Mouse (Mus musculus) lung, embryonic 14.5 days (tissue): Measurements from ENCODE around the gene Ubac2. TPM values are rescaled to one million over a fixed set of nuclear protein-coding genes. Genes with fewer than 3 reads are reported as not detected.

Experiments used
- ATAC-seq: fragments of 200-750 bp; cut with Nextera tagmentation; 2 replicates; pipeline ENCODE4 v1.8.0; 2017; ENCODE audit warnings: mild to moderate bottlenecking, moderate TSS enrichment, moderate library complexity; ENCODE audit not compliant: insufficient read depth
- DNase-seq: peaks from one replicate; pipeline ENCODE4 v3.0.0-alpha.2; 2015
- H3K27ac ChIP-seq: fragments of 300-500 bp; sonication (generic); 2 replicates; pipeline ENCODE4 v1.5.1; 2014; ENCODE audit warnings: low read depth, mild to moderate bottlenecking, moderate library complexity
- H3K27me3 ChIP-seq: fragments of 300-500 bp; sonication (generic); 2 replicates; pipeline ENCODE4 v1.6.1; 2014; ENCODE audit warnings: low read length, control low read depth; ENCODE audit not compliant: insufficient read depth
- H3K36me3 ChIP-seq: fragments of 300-500 bp; sonication (generic); 2 replicates; pipeline ENCODE4 v1.6.1; 2014; ENCODE audit warnings: control low read depth; ENCODE audit not compliant: insufficient read depth
- H3K4me1 ChIP-seq: fragments of 300-500 bp; sonication (generic); 2 replicates; pipeline ENCODE4 v1.6.1; 2014; ENCODE audit warnings: antibody characterized with exemption, control low read depth; ENCODE audit not compliant: insufficient read depth
- H3K4me2 ChIP-seq: fragments of 300-500 bp; sonication (generic); 2 replicates; pipeline ENCODE4 v1.6.1; 2014; ENCODE audit warnings: mild to moderate bottlenecking
- H3K4me3 ChIP-seq: fragments of 300-500 bp; sonication (generic); 2 replicates; pipeline ENCODE4 v1.5.1; 2014; ENCODE audit warnings: low read depth, low read length
- H3K9ac ChIP-seq: fragments of 300-500 bp; sonication (generic); 2 replicates; pipeline ENCODE4 v1.6.1; 2014
- H3K9me3 ChIP-seq: fragments of 300-500 bp; sonication (generic); 2 replicates; pipeline ENCODE4 v1.6.1; 2016; ENCODE audit warnings: low read depth, low read length, control low read depth
- CTCF ChIP-seq: IDR thresholded peaks from 2 replicates; pipeline ENCODE4 v1.5.1; 2016; ENCODE audit warnings: antibody characterized with exemption, low read depth
- WGBS: fragments of 180-500 bp; shearing (Covaris S2); extraction: QIAGEN DNeasy Blood & Tissue Kit; methylation state at CpG from one replicate; pipeline ENCODE4 v1.1.7; 2014; 5-methylcytosine and 5-hydroxymethylcytosine counted together
- polyA plus RNA-seq: library from polyadenylated mRNA; unstranded; fragments of >200 nt; fragmentation: Nextera tagmentation; extraction: Ambion mirVana; gene quantifications from 2 replicates; pipeline ENCODE4 v1.2.1, GENCODE M21; 2014

Ubac2 gene
- polyA plus RNA-seq, 1 experiment from 2014 or later: 61.1 TPM

DNA sequence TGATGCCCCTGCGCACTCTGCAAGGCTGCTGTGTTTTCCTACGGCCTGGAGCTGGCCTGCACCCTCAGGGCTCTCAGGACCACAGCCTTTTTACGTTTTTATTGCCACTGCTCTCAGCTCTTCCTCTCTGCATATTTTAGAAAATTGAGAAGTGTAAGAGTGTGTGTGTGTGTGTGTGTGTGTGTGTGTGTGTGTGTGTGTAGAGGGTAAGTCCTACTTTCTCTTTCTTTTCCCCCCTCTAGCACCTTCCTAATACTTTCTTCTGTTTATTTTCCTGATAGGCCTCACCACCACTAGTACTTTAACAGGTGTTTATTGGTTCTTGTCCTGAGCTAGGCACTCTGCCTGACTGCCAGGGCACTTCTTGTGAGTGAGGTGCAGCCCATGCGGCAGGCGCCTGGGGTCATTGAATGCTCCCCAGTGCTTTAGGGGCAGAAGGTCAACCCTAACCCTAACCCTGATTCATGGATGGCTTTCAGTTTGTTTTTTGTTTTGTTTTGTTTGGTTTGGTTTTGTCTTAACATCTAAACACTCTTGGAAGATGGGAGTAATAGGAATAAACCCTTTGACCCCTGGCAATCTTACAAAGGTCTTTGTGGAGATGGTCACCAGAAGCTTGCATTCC lies 16.2 kb downstream of the Ubac2 start:
- H3K4me2 ChIP-seq: no peak overlapping the region
- no peak overlapping the region for H3K9ac ChIP-seq
- no peaks in the 10 kb centered on the region for H3K9me3 ChIP-seq
- no peak for TF ChIP-seq CTCF
- H3K4me3 ChIP-seq: no peak overlapping the region
- no peaks in the 10 kb centered on the region for H3K27me3 ChIP-seq
- no peaks in the 10 kb centered on the region for H3K36me3 ChIP-seq
- WGBS: 58% methylated on average over 5 of the region's 5 CpGs
- H3K27ac ChIP-seq: no peak overlapping the region
- DNase-seq (no peak), ATAC-seq (no peak)
- H3K4me1 ChIP-seq: no peaks in the 10 kb centered on the region

DNA sequence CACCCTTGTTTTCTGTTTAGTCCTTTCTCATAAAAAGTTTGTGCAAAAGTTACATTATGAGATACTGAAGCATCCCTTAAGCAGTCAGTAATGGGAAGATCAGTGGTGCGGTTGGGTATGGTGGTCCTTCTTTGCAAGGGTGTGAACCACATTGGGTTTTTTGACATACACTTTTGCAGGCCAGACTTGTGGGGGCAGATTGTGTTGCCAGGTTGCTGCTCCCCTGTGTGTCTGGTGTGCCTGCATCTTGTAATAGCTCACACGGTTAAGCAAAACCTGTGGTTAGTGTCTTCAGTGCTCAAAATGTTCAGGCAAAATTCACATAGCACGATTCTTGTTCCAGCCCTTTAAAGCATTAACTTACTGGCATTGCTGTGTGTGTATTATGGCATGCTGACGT lies 16.9 kb downstream of the Ubac2 start:
- TF ChIP-seq CTCF: no peak
- Histone ChIP-seq H3K27me3 (no peaks in the 10 kb centered on the region), H3K9ac (no peak overlapping the region), H3K4me3 (no peak overlapping the region), H3K9me3 (no peaks in the 10 kb centered on the region), H3K4me2 (no peak overlapping the region), H3K36me3 (no peaks in the 10 kb centered on the region), H3K27ac (no peak overlapping the region), H3K4me1 (no peaks in the 10 kb centered on the region)
- ATAC-seq: no peak
- WGBS: 84% methylated on average over 4 of the region's 4 CpGs
- DNase-seq: no peak

DNA sequence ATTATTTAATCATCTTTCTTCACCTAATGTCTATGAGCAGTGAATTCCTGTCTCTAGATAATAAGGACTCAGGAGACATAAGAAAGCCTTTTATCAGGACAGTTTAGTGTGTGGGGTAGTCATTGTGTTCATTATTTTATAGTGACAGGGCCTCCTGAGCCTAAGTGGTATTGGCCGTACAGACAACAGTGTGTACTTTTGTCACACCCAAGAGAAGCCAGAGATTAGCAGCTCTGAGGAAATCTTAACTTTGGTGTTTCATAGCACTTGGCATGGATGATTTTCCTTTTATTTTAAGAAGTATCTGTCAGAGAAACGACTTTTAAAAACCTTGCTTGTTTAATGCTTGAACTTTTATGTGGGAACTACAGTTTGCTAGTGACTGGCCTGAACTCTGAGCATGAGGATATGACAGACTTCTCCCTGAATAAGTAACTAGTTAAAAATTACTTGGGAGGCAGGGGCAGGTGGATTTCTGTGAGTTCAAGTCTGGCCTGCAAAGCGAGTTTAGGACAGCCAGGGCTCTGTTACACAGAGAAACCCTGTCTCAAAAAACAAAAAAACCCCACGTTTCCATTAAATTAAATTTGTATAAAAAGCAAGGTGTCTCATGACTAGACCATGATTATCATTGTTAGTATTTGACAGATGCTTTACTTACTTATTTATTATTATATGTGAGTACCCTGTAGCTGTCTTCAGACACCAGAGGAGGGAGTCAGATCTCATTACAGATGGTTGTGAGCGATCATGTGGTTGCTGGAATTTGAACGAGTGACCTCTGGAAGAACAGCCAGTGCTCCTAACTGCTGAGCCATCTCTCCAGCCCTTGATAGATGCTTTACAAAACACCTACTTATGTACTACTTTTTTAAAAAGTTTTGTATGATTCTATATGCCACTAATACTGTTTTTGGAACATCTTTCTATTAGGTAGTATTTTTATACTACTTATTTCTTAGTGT lies 18.0 kb downstream of the Ubac2 start:
- Histone ChIP-seq H3K36me3 (peaks cover 2% of the 10 kb centered on the region; the same call in 1 of the 2 replicates), H3K4me1 (no peaks in the 10 kb centered on the region), H3K4me2 (no peak overlapping the region), H3K27me3 (no peaks in the 10 kb centered on the region), H3K9ac (no peak overlapping the region), H3K9me3 (no peaks in the 10 kb centered on the region), H3K4me3 (no peak overlapping the region), H3K27ac (no peak overlapping the region)
- 33% methylated on average over 6 of the region's 6 CpGs for WGBS
- DNase-seq (no peak), ATAC-seq (no peak)
- no peak for TF ChIP-seq CTCF

DNA sequence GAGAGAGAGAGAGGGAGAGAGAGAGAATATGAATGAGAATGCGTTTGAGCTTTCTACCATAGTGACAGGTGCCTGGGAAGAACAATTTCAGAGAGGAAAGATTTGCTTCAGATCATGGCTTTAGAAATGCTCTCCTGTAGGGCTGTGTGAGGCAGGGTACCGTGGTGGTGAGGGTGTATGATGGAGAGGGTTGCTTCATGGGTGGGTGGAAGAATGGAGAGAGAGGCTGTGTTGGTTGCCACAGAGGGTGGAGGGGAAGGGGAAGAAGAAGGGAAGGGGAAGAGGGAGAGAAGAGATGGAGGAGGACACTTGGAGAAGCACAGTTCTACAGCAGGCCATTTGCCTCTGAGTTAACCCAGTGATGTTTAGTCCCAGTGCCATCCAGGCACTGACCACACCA lies 19.4 kb downstream of the Ubac2 start:
- TF ChIP-seq CTCF: no peak
- 63% methylated on average over 2 of the region's 2 CpGs for WGBS
- DNase-seq (no peak), ATAC-seq (no peak)
- Histone ChIP-seq H3K9ac (no peak overlapping the region), H3K27ac (no peak overlapping the region), H3K9me3 (no peaks in the 10 kb centered on the region), H3K4me1 (no peaks in the 10 kb centered on the region), H3K4me3 (no peak overlapping the region), H3K36me3 (peaks cover 5% of the 10 kb centered on the region; the same call in 1 of the 2 replicates), H3K4me2 (no peak overlapping the region), H3K27me3 (no peaks in the 10 kb centered on the region)

DNA sequence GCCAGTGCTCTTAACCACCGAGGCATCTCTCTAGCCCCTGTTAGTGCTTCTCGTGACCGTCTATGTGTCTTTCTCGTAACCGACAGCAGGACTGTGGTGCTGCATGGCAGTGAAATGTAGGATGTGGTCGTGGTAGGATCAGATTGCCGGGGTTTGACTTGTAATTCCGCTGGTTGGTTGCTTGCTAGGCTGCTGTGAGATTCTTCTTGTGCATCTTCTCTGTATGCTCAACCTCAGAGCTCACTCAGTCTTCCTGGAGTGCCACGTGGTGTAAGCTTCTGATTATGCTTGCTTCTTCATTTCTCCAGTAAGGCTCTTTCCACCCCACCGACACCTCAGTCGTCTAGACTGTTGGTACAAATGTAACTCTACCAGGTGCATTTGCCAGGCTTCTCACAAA lies 20.1 kb downstream of the Ubac2 start:
- Histone ChIP-seq H3K4me1 (no peaks in the 10 kb centered on the region), H3K9ac (no peak overlapping the region), H3K4me3 (no peak overlapping the region), H3K27ac (no peak overlapping the region), H3K9me3 (no peaks in the 10 kb centered on the region), H3K27me3 (no peaks in the 10 kb centered on the region), H3K4me2 (no peak overlapping the region), H3K36me3 (peaks cover 5% of the 10 kb centered on the region; the same call in 1 of the 2 replicates)
- DNase-seq (no peak), ATAC-seq (no peak)
- WGBS: 76% methylated on average over 11 of the region's 11 CpGs
- no peak for TF ChIP-seq CTCF

DNA sequence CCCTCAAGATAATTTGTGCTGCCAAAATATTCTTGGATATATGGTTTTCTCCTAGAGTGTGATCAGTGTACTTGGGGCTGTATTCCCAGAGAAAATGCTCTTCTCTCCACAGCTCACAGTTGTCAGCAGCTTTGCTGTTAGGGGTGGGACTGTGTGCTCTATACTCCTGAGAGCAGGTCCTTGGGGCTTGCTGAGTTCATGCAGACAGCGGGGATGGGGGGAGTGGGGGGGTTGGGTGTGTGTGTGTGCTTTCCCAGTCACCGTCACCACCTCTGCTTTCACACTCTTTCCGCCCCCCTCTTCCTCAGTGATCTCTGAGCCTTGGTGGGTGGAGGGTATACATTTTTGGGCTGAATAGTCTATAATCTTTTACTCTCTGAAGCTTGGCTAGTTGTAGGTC lies 20.7 kb downstream of the Ubac2 start:
- H3K27ac ChIP-seq: no peak overlapping the region
- ATAC-seq (no peak), DNase-seq (no peak)
- TF ChIP-seq CTCF: no peak
- no peak overlapping the region for H3K4me2 ChIP-seq
- WGBS: 50% methylated on average over 3 of the region's 3 CpGs
- no peaks in the 10 kb centered on the region for H3K9me3 ChIP-seq
- H3K27me3 ChIP-seq: no peaks in the 10 kb centered on the region
- no peak overlapping the region for H3K9ac ChIP-seq
- H3K4me1 ChIP-seq: no peaks in the 10 kb centered on the region
- H3K4me3 ChIP-seq: no peak overlapping the region
- peaks cover 5% of the 10 kb centered on the region; the same call in 1 of the 2 replicates for H3K36me3 ChIP-seq

DNA sequence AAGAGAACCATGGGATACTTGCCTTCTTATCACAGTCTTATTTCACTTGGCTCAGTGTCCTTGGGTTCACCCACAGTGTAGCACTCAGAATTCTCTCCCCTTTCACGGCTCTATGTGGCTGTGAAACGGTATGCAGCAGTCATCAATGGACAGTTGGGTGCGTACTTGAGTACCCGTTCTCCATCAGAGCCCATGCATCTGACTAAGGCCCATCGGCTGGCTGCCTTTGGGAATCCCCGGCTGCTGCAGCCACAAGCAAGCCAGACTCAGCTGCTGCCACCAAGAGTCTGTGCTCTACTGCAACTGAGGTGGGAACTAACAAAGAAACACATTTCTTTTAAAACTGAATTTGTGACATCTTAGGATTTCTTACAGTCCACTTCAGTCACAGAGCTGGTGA lies 23.1 kb downstream of the Ubac2 start:
- Histone ChIP-seq H3K9ac (no peak overlapping the region), H3K4me2 (no peak overlapping the region), H3K36me3 (peaks cover 17% of the 10 kb centered on the region; the same call in 1 of the 2 replicates), H3K27ac (no peak overlapping the region), H3K27me3 (no peaks in the 10 kb centered on the region), H3K4me1 (no peaks in the 10 kb centered on the region), H3K9me3 (no peaks in the 10 kb centered on the region), H3K4me3 (no peak overlapping the region)
- WGBS: 88% methylated on average over 6 of the region's 6 CpGs
- DNase-seq: no peak
- TF ChIP-seq CTCF: no peak
- ATAC-seq: no peak
